In genomic region chr10:43666262-43667085, GRCm38 (mm10) we compare ENCODE assay signal across 13 mouse cellular contexts.
A peak's percentile ranks its signal among the peaks of the same experiment; 100 is the strongest.
DNase-seq lines count a peak whose midpoint lies in the region; ATAC-seq and TF ChIP-seq lines count a peak whose summit lies in the region.
"Had no signal": no experiment of that assay in that cellular context is flagged by ENCODE, and none has a peak within 500 bp of the region (broad histone marks: within the 10 kb centered on the region; RNA-seq: fewer than 3 reads in every experiment).

No protein-coding gene starts in this region.

- WGBS in heart, embryonic 12.5 days, result 70% methylated on average over 9 of the region's 9 CpGs
- 74% methylated on average over 9 of the region's 9 CpGs for WGBS in forebrain, postnatal 0 days

- H3K9me3 ChIP-seq in heart, embryonic 12.5 days (replicated peaks), result no peaks in the 10 kb centered on the region
- H3K9me3 ChIP-seq in erythroblast, embryonic 14.5 days (ENCODE audit: control insufficient read depth, low read length), result no peaks in the 10 kb centered on the region
- H3K9me3 ChIP-seq in forebrain, postnatal 0 days (ENCODE audit: low read length), result no peaks in the 10 kb centered on the region

- no peaks in the 10 kb centered on the region for H3K36me3 ChIP-seq in heart, embryonic 12.5 days
- H3K36me3 ChIP-seq in erythroblast, embryonic 14.5 days (ENCODE audit: control insufficient read depth), result peaks cover 25% of the 10 kb centered on the region
- H3K36me3 ChIP-seq in forebrain, postnatal 0 days (ENCODE audit: insufficient read depth), result no peaks in the 10 kb centered on the region

- peak; percentile 79; the same call in 1 of the 2 replicates for ATAC-seq in heart, embryonic 12.5 days (ENCODE audit: insufficient number of reproducible peaks, low FRiP score)
- ATAC-seq in megakaryocyte, adult 5-6 weeks (ENCODE audit: poor library complexity, severe bottlenecking), result peak; percentile 22; the same call in 1 of the 2 replicates
- ATAC-seq in forebrain, postnatal 0 days, result no peak
- ATAC-seq: inflammation-experienced regulatory T-cells, adult 6 months had no signal

- peaks cover 22% of the 10 kb centered on the region for H3K4me1 ChIP-seq in heart, embryonic 12.5 days (replicated peaks)
- H3K4me1 ChIP-seq in erythroblast, embryonic 14.5 days (ENCODE audit: control insufficient read depth), result peaks cover 80% of the 10 kb centered on the region
- no peaks in the 10 kb centered on the region for H3K4me1 ChIP-seq in forebrain, postnatal 0 days (ENCODE audit: insufficient read depth)

- H3K27ac ChIP-seq in heart, embryonic 12.5 days (ENCODE audit: poor library complexity, severe bottlenecking), result no peak overlapping the region
- no peak overlapping the region for H3K27ac ChIP-seq in forebrain, postnatal 0 days (ENCODE audit: low read depth, low read length)

- H3K4me2 ChIP-seq in heart, embryonic 12.5 days, result peak overlapping the region; percentile 53
- H3K4me2 ChIP-seq in forebrain, postnatal 0 days (ENCODE audit: low read depth), result no peak overlapping the region

- no peak overlapping the region for H3K9ac ChIP-seq in heart, embryonic 12.5 days
- H3K9ac ChIP-seq in forebrain, postnatal 0 days, result no peak overlapping the region

- DNase-seq in heart, adult 9 months (ENCODE audit: low spot score in 2 of 2), result no peak
- peak; percentile 41 for DNase-seq in A20 (ENCODE audit: low read depth, low spot score)
- no peak for DNase-seq in forebrain, postnatal 0 days
- no peak for DNase-seq in adrenal gland, postnatal 25 days
- DNase-seq in thymus, postnatal 4 days, result no peak
- DNase-seq: cerebellum, adult 11 months; left cerebral cortex, postnatal 4 days had no signal

- TF ChIP-seq CTCF in forebrain, postnatal 0 days (IDR thresholded peaks at IDR 0.05; ENCODE audit: low read depth), result no peak

- H3K4me3 ChIP-seq in heart, embryonic 12.5 days, result no peak overlapping the region
- peak overlapping the region; percentile 62 for H3K4me3 ChIP-seq in erythroblast, embryonic 14.5 days (replicated peaks)
- no peak overlapping the region for H3K4me3 ChIP-seq in forebrain, postnatal 0 days (ENCODE audit: low read depth, low read length)
- H3K4me3 ChIP-seq: megakaryocyte, embryonic 14.5 days; myocyte had no signal

- no peaks in the 10 kb centered on the region for H3K27me3 ChIP-seq in heart, embryonic 12.5 days (replicated peaks)
- H3K27me3 ChIP-seq in erythroblast, embryonic 14.5 days (ENCODE audit: control insufficient read depth), result no peaks in the 10 kb centered on the region
- H3K27me3 ChIP-seq in forebrain, postnatal 0 days (ENCODE audit: insufficient read depth, low read length), result no peaks in the 10 kb centered on the region
